ENCODE assay signal across 8 mouse cellular contexts in genomic region chr15:27630601-27631383, GRCm38 (mm10). TPM values are rescaled to one million over a fixed set of nuclear protein-coding genes. Genes with fewer than 3 reads are reported as not detected.
DNase-seq lines count a peak whose midpoint lies in the region; ATAC-seq lines count a peak whose summit lies in the region.

Gene Otulin (minus strand): TSS chr15:27630693.

- WGBS in heart, embryonic 10.5 days = 6% methylated on average over 56 of the region's 56 CpGs
- 6% methylated on average over 55 of the region's 56 CpGs for WGBS in kidney, embryonic 15.5 days

- peak within 1 kb of the TSS; percentile 84 for H3K4me3 ChIP-seq in heart, embryonic 10.5 days
- peak within 1 kb of the TSS; percentile 97 for H3K4me3 ChIP-seq in kidney, embryonic 15.5 days (replicated peaks)

- peak within 1 kb of the TSS; percentile 91 for H3K4me2 ChIP-seq in kidney, embryonic 15.5 days

- no peaks in the 10 kb centered on the region for H3K9me3 ChIP-seq in heart, embryonic 10.5 days
- no peaks in the 10 kb centered on the region for H3K9me3 ChIP-seq in kidney, embryonic 15.5 days (replicated peaks)

- peaks cover 6% of the 10 kb centered on the region; the same call in 1 of the 2 replicates for H3K36me3 ChIP-seq in heart, embryonic 10.5 days
- H3K36me3 ChIP-seq in kidney, embryonic 15.5 days = 0 out of 2 replicates have a peak, but pooled peaks cover 4% of the 10 kb centered on the region

- peaks cover 33% of the 10 kb centered on the region for H3K4me1 ChIP-seq in heart, embryonic 10.5 days
- peaks cover 26% of the 10 kb centered on the region for H3K4me1 ChIP-seq in kidney, embryonic 15.5 days

- H3K9ac ChIP-seq in kidney, embryonic 15.5 days = peak within 1 kb of the TSS; percentile 87

- DNase-seq in B cell, adult 2 months = peak; percentile 99
- DNase-seq in brain, adult 2 months (ENCODE audit: low read depth, low spot score) = peak; percentile 98
- DNase-seq in heart, embryonic 10.5 days (ENCODE audit: low spot score) = peak; percentile 98
- peak; percentile 99 for DNase-seq in liver
- peak; percentile 99 to 100 for DNase-seq in spleen, postnatal 4 days (ENCODE audit: low spot score in 2 of 2)

- no peaks in the 10 kb centered on the region for H3K27me3 ChIP-seq in heart, embryonic 10.5 days (ENCODE audit: insufficient read depth, poor library complexity, severe bottlenecking)
- H3K27me3 ChIP-seq in kidney, embryonic 15.5 days = no peaks in the 10 kb centered on the region

- peak within 1 kb of the TSS; percentile 89 for H3K27ac ChIP-seq in heart, embryonic 10.5 days
- H3K27ac ChIP-seq in kidney, embryonic 15.5 days = peak within 1 kb of the TSS; percentile 75

- peak; percentile 97 for ATAC-seq in erythroblast, adult 5-6 weeks (replicated peaks; ENCODE audit: low FRiP score, poor library complexity, severe bottlenecking)
- peak; percentile 99 for ATAC-seq in kidney, embryonic 15.5 days (replicated peaks; ENCODE audit: low FRiP score)
- ATAC-seq in monocyte, adult 5-6 weeks (replicated peaks; ENCODE audit: insufficient number of reproducible peaks, low FRiP score, low TSS enrichment, poor library complexity, severe bottlenecking) = peak; percentile 88

RNA-seq across cellular contexts. Expression of gene Otulin, which starts in this region (rescaled TPM):
- total RNA-seq in erythroblast, adult 5-6 weeks (2015; ENCODE audit: low replicate concordance) = 18.4 and 52.8 TPM in 2 replicates
- 11.2 and 11.8 TPM in 2 replicates for total RNA-seq in erythroblast, adult 5-6 weeks (2017; ENCODE audit: low replicate concordance)
- 25.0 and 28.3 TPM in 2 replicates for polyA plus RNA-seq in heart, embryonic 10.5 days (2016; fragmentation: Nextera tagmentation; extraction: Ambion mirVana)
- polyA plus RNA-seq in kidney, embryonic 15.5 days (2015; fragmentation: Nextera tagmentation; extraction: Ambion mirVana) = 29.0 and 32.2 TPM in 2 replicates
- 78.2 to 132 TPM (median 118 TPM) in 3 replicates for total RNA-seq in monocyte, adult 5-6 weeks (2017)

Comparison
In these comparisons a context has a peak if more than half of its experiments do, and no peak if none do; other contexts are left out.
1. Peak in every context shown above with its lines: DNase-seq, ATAC-seq, H3K4me3 ChIP-seq and H3K27ac ChIP-seq.